Mouse (Mus musculus): ENCODE measurements at regions not wholly inside any gene's neighbourhood (a gene's known extent, or its start where the extent isn't known, plus 50 kb on each side); places are given as distances from the start of the nearest gene placed in this dataset.

GRCm38 (mm10) chr14:113112320-113112719 lies 202.1 kb upstream of the Tpm3-rs7 start:
- no peaks in the 10 kb centered on the region for H3K4me1 ChIP-seq (ENCODE audit: control insufficient read depth, insufficient read depth, low read depth, low read length)
- 97% methylated on average over 1 of the region's 1 CpGs for WGBS
- H3K27me3 ChIP-seq (replicated peaks; ENCODE audit: control insufficient read depth, insufficient read depth, low read length), result no peaks in the 10 kb centered on the region
- no peaks in the 10 kb centered on the region for H3K36me3 ChIP-seq (ENCODE audit: control insufficient read depth, insufficient read depth, low read length)
- no peak overlapping the region for H3K27ac ChIP-seq (ENCODE audit: low read depth, low read length)
- no peak overlapping the region for H3K4me3 ChIP-seq (ENCODE audit: low read length)
- no peaks in the 10 kb centered on the region for H3K9me3 ChIP-seq (ENCODE audit: control insufficient read depth, low read length)
- no peak overlapping the region for H3K9ac ChIP-seq (ENCODE audit: low read depth, low read length)
- no peak for ATAC-seq
- H3K4me2 ChIP-seq (ENCODE audit: low read length), result no peak overlapping the region

GRCm38 (mm10) chr14:113138823-113139222 lies 175.6 kb upstream of the Tpm3-rs7 start:
- H3K4me2 ChIP-seq (ENCODE audit: low read length), result no peak overlapping the region
- no peak overlapping the region for H3K27ac ChIP-seq (ENCODE audit: low read depth, low read length)
- no peak for ATAC-seq
- H3K27me3 ChIP-seq (replicated peaks; ENCODE audit: control insufficient read depth, insufficient read depth, low read length), result no peaks in the 10 kb centered on the region
- no peaks in the 10 kb centered on the region for H3K4me1 ChIP-seq (ENCODE audit: control insufficient read depth, insufficient read depth, low read depth, low read length)
- 92% methylated on average over 2 of the region's 2 CpGs for WGBS
- no peak overlapping the region for H3K4me3 ChIP-seq (ENCODE audit: low read length)
- no peaks in the 10 kb centered on the region for H3K9me3 ChIP-seq (ENCODE audit: control insufficient read depth, low read length)
- H3K9ac ChIP-seq (ENCODE audit: low read depth, low read length), result no peak overlapping the region
- H3K36me3 ChIP-seq (ENCODE audit: control insufficient read depth, insufficient read depth, low read length), result no peaks in the 10 kb centered on the region

GRCm38 (mm10) chr14:113168584-113168983 lies 145.8 kb upstream of the Tpm3-rs7 start:
- Histone ChIP-seq H3K4me2 (ENCODE audit: low read length) (no peak overlapping the region), H3K36me3 (ENCODE audit: control insufficient read depth, insufficient read depth, low read length) (no peaks in the 10 kb centered on the region), H3K4me1 (ENCODE audit: control insufficient read depth, insufficient read depth, low read depth, low read length) (no peaks in the 10 kb centered on the region), H3K27me3 (replicated peaks; ENCODE audit: control insufficient read depth, insufficient read depth, low read length) (no peaks in the 10 kb centered on the region), H3K4me3 (ENCODE audit: low read length) (no peak overlapping the region), H3K9me3 (ENCODE audit: control insufficient read depth, low read length) (no peaks in the 10 kb centered on the region), H3K27ac (ENCODE audit: low read depth, low read length) (no peak overlapping the region), H3K9ac (ENCODE audit: low read depth, low read length) (no peak overlapping the region)
- no peak for ATAC-seq
- 83% methylated on average over 2 of the region's 2 CpGs for WGBS

GRCm38 (mm10) chr14:113182345-113182997 lies 131.9 kb upstream of the Tpm3-rs7 start:
- peak overlapping the region; percentile 19; the same call in 1 of the 2 replicates for H3K4me3 ChIP-seq (ENCODE audit: low read length)
- peak overlapping the region; percentile 45; the same call in 1 of the 2 replicates for H3K9ac ChIP-seq (ENCODE audit: low read depth, low read length)
- H3K27ac ChIP-seq (ENCODE audit: low read depth, low read length), result no peak overlapping the region
- WGBS, result 11% methylated on average over 16 of the region's 16 CpGs
- H3K27me3 ChIP-seq (replicated peaks; ENCODE audit: control insufficient read depth, insufficient read depth, low read length), result no peaks in the 10 kb centered on the region
- no peaks in the 10 kb centered on the region for H3K36me3 ChIP-seq (ENCODE audit: control insufficient read depth, insufficient read depth, low read length)
- no peaks in the 10 kb centered on the region; the same call in 1 of the 2 replicates for H3K4me1 ChIP-seq (ENCODE audit: control insufficient read depth, insufficient read depth, low read depth, low read length)
- ATAC-seq, result 0 out of 2 replicates have a peak, but pooled peaks have one; percentile 42
- no peaks in the 10 kb centered on the region for H3K9me3 ChIP-seq (ENCODE audit: control insufficient read depth, low read length)
- H3K4me2 ChIP-seq (ENCODE audit: low read length), result peak overlapping the region; percentile 51

- Histone ChIP-seq H3K4me1 (ENCODE audit: control insufficient read depth, insufficient read depth, low read depth, low read length) (no peaks in the 10 kb centered on the region), H3K36me3 (ENCODE audit: control insufficient read depth, insufficient read depth, low read length) (no peaks in the 10 kb centered on the region), H3K9ac (ENCODE audit: low read depth, low read length) (no peak overlapping the region), H3K9me3 (ENCODE audit: control insufficient read depth, low read length) (no peaks in the 10 kb centered on the region), H3K4me2 (ENCODE audit: low read length) (no peak overlapping the region), H3K27me3 (replicated peaks; ENCODE audit: control insufficient read depth, insufficient read depth, low read length) (no peaks in the 10 kb centered on the region), H3K27ac (ENCODE audit: low read depth, low read length) (no peak overlapping the region), H3K4me3 (ENCODE audit: low read length) (no peak overlapping the region)
- 96% methylated on average over 5 of the region's 5 CpGs for WGBS
- no peak for ATAC-seq
These were observed 102.4 kb upstream of the Tpm3-rs7 start for GRCm38 (mm10) chr14:113211968-113212367.
